Mouse (Mus musculus) MEL (cell line): ENCODE results near the gene Auts2.

Experiments
- CTCF ChIP-seq, 3 experiments: IDR thresholded peaks in 2 of 3; conservative IDR thresholded peaks in 1 of 3; 2 replicates each; pipeline ENCODE4 v1.5.1; 2011 to 2012; ENCODE audit warnings: low read length in 3 of 3, low read depth in 2 of 3, mild to moderate bottlenecking in 2 of 3, improper control_type of control experiment in 1 of 3, inconsistent platforms in 1 of 3, mixed read lengths in 1 of 3, moderate library complexity in 1 of 3; ENCODE audit not compliant: control insufficient read depth in 1 of 3, insufficient read depth in 1 of 3, poor library complexity in 1 of 3, severe bottlenecking in 1 of 3
- EP300 ChIP-seq, 2 experiments: IDR thresholded peaks; 2 replicates each; pipeline ENCODE4 v1.6.1; 2011; ENCODE audit warnings: improper control_type of control experiment in 2 of 2, low read length in 2 of 2, low read depth in 1 of 2, mild to moderate bottlenecking in 1 of 2
- MEF2A ChIP-seq: IDR thresholded peaks from 2 replicates; pipeline ENCODE4 v1.6.1; 2014; ENCODE audit warnings: low read depth, mild to moderate bottlenecking, inconsistent platforms, low read length, improper control_type of control experiment; ENCODE audit not compliant: poor library complexity, insufficient replicate concordance, severe bottlenecking; ENCODE audit errors: extremely low read depth
- POLR2A ChIP-seq, 2 experiments: IDR thresholded peaks; 2 replicates each; pipeline ENCODE4 v1.6.1; 2011 to 2012; ENCODE audit warnings: low read length in 2 of 2, mild to moderate bottlenecking in 2 of 2, control low read depth in 1 of 2, improper control_type of control experiment in 1 of 2, low read depth in 1 of 2, moderate library complexity in 1 of 2; ENCODE audit not compliant: control insufficient read depth in 1 of 2, insufficient read depth in 1 of 2, poor library complexity in 1 of 2
- USF2 ChIP-seq, 2 experiments: IDR thresholded peaks; 2 replicates each; pipeline ENCODE4 v1.6.1; 2011 to 2012; ENCODE audit warnings: improper control_type of control experiment in 2 of 2, low read length in 2 of 2, borderline replicate concordance in 1 of 2, inconsistent platforms in 1 of 2, low read depth in 1 of 2, mild to moderate bottlenecking in 1 of 2; ENCODE audit not compliant: insufficient read depth in 1 of 2
- ZNF384 ChIP-seq: IDR thresholded peaks from 2 replicates; pipeline ENCODE4 v1.6.1; 2012; ENCODE audit warnings: low read depth, mild to moderate bottlenecking, inconsistent platforms, low read length, improper control_type of control experiment

DNA sequence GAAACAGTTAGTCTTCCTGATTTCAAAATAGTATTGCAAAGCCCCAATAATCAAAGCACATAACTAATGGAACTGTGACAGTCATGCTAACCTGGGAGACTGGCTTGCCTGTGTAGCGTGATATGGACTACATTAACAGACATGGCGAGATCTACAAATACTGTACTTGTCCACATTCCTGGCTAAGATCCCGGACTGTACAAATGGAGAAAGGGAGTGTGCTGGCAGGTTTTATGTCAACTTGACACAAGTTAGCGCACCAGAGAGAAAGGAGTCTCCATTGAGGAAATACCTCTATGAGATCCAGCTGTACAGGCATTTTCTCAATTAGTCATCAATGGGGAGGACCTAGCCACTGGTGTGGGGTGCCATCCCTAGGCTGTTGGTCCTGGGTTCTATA is 353.0 kb downstream of the Auts2 start:
- TF ChIP-seq USF2 (IDR thresholded peaks at IDR 0.05; ENCODE audit: borderline replicate concordance in 1 of 2, insufficient read depth in 1 of 2, low read depth in 1 of 2, low read length in 2 of 2) (no peak), MEF2A (no peak), CTCF (IDR thresholded peaks at IDR 0.05 in 2 of 3, conservative IDR thresholded peaks at IDR 0.05 in 1 of 3; ENCODE audit: control insufficient read depth in 1 of 3, insufficient read depth in 1 of 3, low read depth in 2 of 3, low read length in 3 of 3, poor library complexity in 1 of 3, severe bottlenecking in 1 of 3) (no peak), ZNF384 (no peak), POLR2A (IDR thresholded peaks at IDR 0.05; ENCODE audit: control insufficient read depth in 1 of 2, insufficient read depth in 1 of 2, low read depth in 1 of 2, low read length in 2 of 2, poor library complexity in 1 of 2) (no peak), EP300 (IDR thresholded peaks at IDR 0.05; ENCODE audit: low read depth in 1 of 2, low read length in 2 of 2) (no peak)
